Mouse (Mus musculus) hindbrain, embryonic 10.5 days (tissue): Measurements from ENCODE around the gene Usp16. TPM values are rescaled to one million over a fixed set of nuclear protein-coding genes. Genes with fewer than 3 reads are reported as not detected.

ENCODE experiments used
- DNase-seq: peaks from one replicate; pipeline ENCODE4 v3.0.0-alpha.2; 2017; ENCODE audit warnings: low spot score
- H3K27ac ChIP-seq: fragments of 300-500 bp; sonication (generic); 2 replicates; pipeline ENCODE4 v1.5.1; 2016; ENCODE audit warnings: mild to moderate bottlenecking, moderate library complexity
- H3K27me3 ChIP-seq: fragments of 300-500 bp; sonication (generic); 2 replicates; pipeline ENCODE4 v1.6.1; 2016; ENCODE audit warnings: mild to moderate bottlenecking; ENCODE audit not compliant: poor library complexity, insufficient read depth, severe bottlenecking
- H3K36me3 ChIP-seq: fragments of 300-500 bp; sonication (generic); 2 replicates; pipeline ENCODE4 v1.6.1; 2016; ENCODE audit warnings: mild to moderate bottlenecking, moderate library complexity
- H3K4me1 ChIP-seq: fragments of 300-500 bp; sonication (generic); replicated peaks from 2 replicates; pipeline ENCODE4 v1.6.1; 2016; ENCODE audit warnings: mild to moderate bottlenecking
- H3K4me3 ChIP-seq: fragments of 300-500 bp; sonication (generic); 2 replicates; pipeline ENCODE4 v1.5.1; 2016; ENCODE audit warnings: mild to moderate bottlenecking, moderate library complexity
- H3K9me3 ChIP-seq: fragments of 300-500 bp; sonication (generic); 2 replicates; pipeline ENCODE4 v1.6.1; 2016; ENCODE audit warnings: mild to moderate bottlenecking, moderate library complexity
- WGBS: fragments of 180-500 bp; shearing (Covaris S2); methylation state at CpG from one replicate; pipeline ENCODE4 v1.1.7; 2016; 5-methylcytosine and 5-hydroxymethylcytosine counted together
- polyA plus RNA-seq: library from polyadenylated mRNA; unstranded; fragments of >200 nt; fragmentation: Nextera tagmentation; extraction: Ambion mirVana; gene quantifications from 2 replicates; pipeline ENCODE4 v1.2.1, GENCODE M21; 2016

The Usp16 gene
- polyA plus RNA-seq, 1 experiment from 2014 or later = 32.0 TPM

DNA sequence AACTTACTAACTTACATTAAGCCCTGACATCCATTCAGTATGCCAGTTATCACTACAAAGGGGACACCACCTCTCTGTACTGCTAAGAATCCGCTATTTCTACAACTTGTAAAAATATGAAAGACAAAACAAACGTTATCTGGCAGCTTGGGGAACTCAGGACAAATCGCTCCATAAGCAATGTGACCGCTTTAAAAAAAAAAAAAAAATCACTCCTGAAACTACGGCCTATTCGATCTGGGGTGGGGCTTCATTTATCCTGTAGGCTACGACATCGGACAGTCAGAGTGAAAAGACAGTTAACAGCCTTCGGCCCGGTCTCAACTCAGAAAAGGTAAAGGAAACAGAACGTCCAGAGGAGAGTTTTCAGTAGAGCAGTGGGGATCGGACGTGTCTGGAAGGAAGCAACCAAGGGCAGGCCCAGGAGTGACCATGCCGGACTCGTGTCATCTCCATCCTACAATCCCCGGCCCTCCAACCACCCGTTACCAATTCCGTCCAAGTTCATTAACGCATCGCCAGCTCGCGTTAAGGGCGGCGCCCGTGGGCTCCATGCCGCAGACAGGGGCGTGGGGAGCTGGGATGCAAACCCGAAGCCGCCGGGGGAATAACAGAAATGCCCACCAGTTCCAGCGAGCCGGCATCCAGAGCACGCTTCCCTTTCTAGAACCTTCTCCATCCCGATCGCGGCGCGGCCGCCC lies 40.6 kb downstream of the Usp16 start:
- Histone ChIP-seq H3K27ac (peak overlapping the region; percentile 97), H3K4me1 (peaks cover 20% of the 10 kb centered on the region), H3K9me3 (no peaks in the 10 kb centered on the region), H3K36me3 (peaks cover 42% of the 10 kb centered on the region), H3K27me3 (no peaks in the 10 kb centered on the region), H3K4me3 (peak overlapping the region; percentile 91)
- WGBS = under 1% methylated on average over 39 of the region's 39 CpGs
- DNase-seq = no peak

DNA sequence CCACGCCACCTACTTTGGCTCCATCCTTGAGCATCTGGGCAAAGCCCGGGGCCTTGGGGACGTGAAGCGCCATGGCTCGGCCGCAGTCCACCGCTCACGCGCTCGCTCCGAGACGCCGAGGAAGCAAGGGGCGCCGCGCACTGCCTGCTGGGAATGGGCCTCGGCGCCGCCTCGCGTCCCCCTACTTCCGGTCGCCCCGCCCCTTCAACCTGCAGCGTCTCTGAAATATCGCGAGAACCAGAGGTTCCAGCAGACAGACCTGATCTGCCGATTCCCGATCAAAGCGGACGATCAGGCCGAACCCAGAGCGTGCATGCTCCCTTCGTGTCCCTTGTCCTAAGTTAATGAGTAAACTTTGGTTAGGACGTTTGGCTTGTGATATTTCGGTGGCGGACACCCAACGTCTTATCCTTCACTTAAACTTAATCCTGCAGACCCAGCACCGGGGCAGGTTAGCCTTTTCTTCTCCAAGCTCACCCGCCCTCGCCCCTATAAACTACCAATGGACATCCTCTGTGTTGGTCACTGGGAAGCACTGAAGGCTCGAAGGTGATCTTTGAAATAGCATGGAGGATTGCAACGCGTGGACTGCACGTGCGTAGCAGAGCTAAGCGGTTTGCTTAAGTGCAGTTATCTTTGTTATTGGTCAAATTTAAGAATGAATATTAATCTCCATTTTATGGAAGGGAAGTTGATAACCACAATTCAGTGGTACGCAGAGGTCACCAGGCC lies 41.4 kb downstream of the Usp16 start, which contains the start of gene Cct8:
Gene Cct8 (minus strand): TSS at position 158 of the 732 bp plus-strand sequence.
- H3K4me1 ChIP-seq = peaks cover 20% of the 10 kb centered on the region
- WGBS = under 1% methylated on average over 48 of the region's 48 CpGs
- H3K9me3 ChIP-seq = no peaks in the 10 kb centered on the region
- H3K36me3 ChIP-seq = peaks cover 34% of the 10 kb centered on the region
- peak within 1 kb of the TSS; percentile 91 for H3K4me3 ChIP-seq
- H3K27me3 ChIP-seq = no peaks in the 10 kb centered on the region
- H3K27ac ChIP-seq = peak within 1 kb of the TSS; percentile 97
- peak; percentile 97 for DNase-seq

DNA sequence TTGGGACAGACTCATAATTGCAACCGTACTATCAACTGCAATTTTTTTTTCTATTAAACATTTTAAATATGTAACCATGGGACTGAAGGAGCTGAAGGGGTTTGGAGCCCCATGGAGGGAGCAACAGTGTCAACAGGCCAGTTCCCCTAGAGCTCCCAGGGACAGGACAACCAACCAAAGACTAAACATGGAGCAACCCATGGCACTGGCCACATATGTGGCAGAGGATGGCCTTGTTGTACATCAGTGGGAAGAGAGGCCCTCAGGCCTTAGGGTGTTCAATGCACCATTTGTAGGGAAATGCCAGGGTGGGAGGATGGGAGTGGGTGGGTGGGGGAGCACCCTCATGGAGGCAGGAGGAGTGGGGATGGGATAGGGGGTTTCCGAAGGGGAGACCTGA lies 42.2 kb downstream of the Usp16 start:
- H3K9me3 ChIP-seq = no peaks in the 10 kb centered on the region
- no peaks in the 10 kb centered on the region for H3K27me3 ChIP-seq
- peaks cover 25% of the 10 kb centered on the region for H3K36me3 ChIP-seq
- peak overlapping the region; percentile 45; the same call in 1 of the 2 replicates for H3K27ac ChIP-seq
- H3K4me3 ChIP-seq = peak overlapping the region; percentile 91
- 92% methylated on average over 2 of the region's 2 CpGs for WGBS
- H3K4me1 ChIP-seq = peaks cover 23% of the 10 kb centered on the region
- DNase-seq = no peak

GRCm38 (mm10) chr16:87497171-87497570 lies 42.7 kb downstream of the Usp16 start:
- Histone ChIP-seq H3K9me3 (no peaks in the 10 kb centered on the region), H3K4me1 (peaks cover 24% of the 10 kb centered on the region), H3K27me3 (no peaks in the 10 kb centered on the region), H3K4me3 (0 out of 2 replicates have a peak overlapping the region, but pooled peaks have one; percentile 91), H3K36me3 (peaks cover 21% of the 10 kb centered on the region), H3K27ac (no peak overlapping the region)
- DNase-seq = no peak
- 91% methylated on average over 6 of the region's 6 CpGs for WGBS

DNA sequence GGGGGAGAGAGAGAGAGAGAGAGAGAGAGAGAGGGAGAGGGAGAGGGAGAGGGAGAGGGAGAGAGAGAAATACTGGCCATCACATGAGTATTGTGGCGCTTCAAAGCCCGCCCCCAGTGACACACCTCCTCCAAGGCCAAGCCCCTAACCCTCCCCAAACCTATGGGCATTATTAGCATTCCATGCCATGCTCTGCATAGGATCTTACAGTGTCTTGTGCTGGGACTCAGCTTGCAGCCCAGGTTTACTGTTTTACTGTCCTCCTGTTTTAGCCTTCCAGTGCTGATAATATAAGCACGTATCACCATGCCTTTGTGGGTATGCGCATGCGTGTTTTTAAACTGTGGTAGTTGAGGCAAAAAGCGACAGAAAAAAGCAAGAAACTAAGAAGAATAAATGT lies 45.1 kb downstream of the Usp16 start:
- WGBS = 66% methylated on average over 6 of the region's 6 CpGs
- H3K4me1 ChIP-seq = peaks cover 16% of the 10 kb centered on the region
- DNase-seq = no peak

GRCm38 (mm10) chr16:87501304-87502078 lies 47.0 kb downstream of the Usp16 start:
- peaks cover 12% of the 10 kb centered on the region for H3K4me1 ChIP-seq
- no peak overlapping the region for H3K27ac ChIP-seq
- DNase-seq = no peak
- no peaks in the 10 kb centered on the region for H3K36me3 ChIP-seq
- H3K27me3 ChIP-seq = no peaks in the 10 kb centered on the region
- 72% methylated on average over 13 of the region's 13 CpGs for WGBS
- no peaks in the 10 kb centered on the region for H3K9me3 ChIP-seq
- no peak overlapping the region for H3K4me3 ChIP-seq

More for the DNA sequence above, 45.1 kb downstream of the Usp16 start:
- H3K27me3 ChIP-seq = no peaks in the 10 kb centered on the region
- no peaks in the 10 kb centered on the region for H3K9me3 ChIP-seq
- H3K27ac ChIP-seq = no peak overlapping the region
- no peak overlapping the region for H3K4me3 ChIP-seq
- H3K36me3 ChIP-seq = no peaks in the 10 kb centered on the region

DNA sequence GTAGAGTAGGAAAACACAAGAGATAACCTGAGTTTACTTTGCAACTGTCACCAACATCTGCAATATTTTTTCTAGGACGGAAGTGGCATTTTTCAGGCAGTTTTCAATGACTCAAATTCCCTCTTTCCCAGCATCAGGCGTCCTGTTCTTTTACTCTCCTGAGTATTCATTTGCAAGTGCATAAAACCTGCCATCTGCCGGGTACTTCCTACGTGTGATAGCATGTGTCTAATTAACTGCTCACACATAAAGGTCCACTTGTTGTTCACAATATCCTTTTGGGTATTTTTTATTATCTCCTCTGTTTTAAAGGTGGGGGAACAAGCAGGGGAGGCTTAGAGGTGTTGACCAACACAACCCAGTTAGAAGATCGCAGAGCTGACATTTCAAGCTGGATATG lies 57.2 kb downstream of the Usp16 start:
- no peaks in the 10 kb centered on the region for H3K9me3 ChIP-seq
- DNase-seq = no peak
- WGBS = 76% methylated on average over 5 of the region's 5 CpGs

GRCm38 (mm10) chr16:87512331-87512730 lies 57.8 kb downstream of the Usp16 start:
- H3K4me3 ChIP-seq = no peak overlapping the region
- no peaks in the 10 kb centered on the region for H3K36me3 ChIP-seq
- no peaks in the 10 kb centered on the region for H3K9me3 ChIP-seq
- WGBS = 95% methylated on average over 14 of the region's 14 CpGs
- DNase-seq = no peak
- no peaks in the 10 kb centered on the region for H3K27me3 ChIP-seq
- peaks cover 3% of the 10 kb centered on the region; the same call in 1 of the 2 replicates for H3K4me1 ChIP-seq
- no peak overlapping the region for H3K27ac ChIP-seq

More for the DNA sequence above, 57.2 kb downstream of the Usp16 start:
- Histone ChIP-seq H3K4me1 (peaks cover 4% of the 10 kb centered on the region; the same call in 1 of the 2 replicates), H3K36me3 (no peaks in the 10 kb centered on the region), H3K27ac (no peak overlapping the region), H3K27me3 (no peaks in the 10 kb centered on the region), H3K4me3 (no peak overlapping the region)

DNA sequence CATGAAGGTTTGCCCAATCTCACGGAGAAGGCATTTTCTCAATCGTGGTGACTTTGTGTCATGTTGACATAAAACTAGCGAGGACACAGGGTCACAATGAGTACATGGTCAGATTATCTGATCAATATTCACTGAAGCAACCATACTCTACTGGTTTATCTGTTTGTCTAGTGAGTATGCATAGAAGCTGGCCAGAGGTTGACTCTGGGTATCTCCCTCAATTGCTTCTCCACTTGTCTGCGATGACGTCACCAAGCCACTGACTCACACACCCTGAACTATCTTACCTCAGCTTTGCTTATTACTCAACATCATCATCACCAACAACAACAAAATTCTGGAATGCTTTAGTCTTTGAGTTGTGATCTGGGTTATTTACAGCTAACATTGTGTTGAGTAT lies 69.7 kb downstream of the Usp16 start:
- no peaks in the 10 kb centered on the region for H3K9me3 ChIP-seq
- H3K4me3 ChIP-seq = no peak overlapping the region
- WGBS = 88% methylated on average over 5 of the region's 5 CpGs

GRCm38 (mm10) chr16:87527553-87528249 lies 73.2 kb downstream of the Usp16 start:
- no peaks in the 10 kb centered on the region for H3K27me3 ChIP-seq
- H3K27ac ChIP-seq = 0 out of 2 replicates have a peak overlapping the region, but pooled peaks have one; percentile 40
- no peaks in the 10 kb centered on the region for H3K36me3 ChIP-seq
- WGBS = 69% methylated on average over 8 of the region's 8 CpGs
- DNase-seq = no peak
- H3K9me3 ChIP-seq = no peaks in the 10 kb centered on the region
- peaks cover 2% of the 10 kb centered on the region; the same call in 1 of the 2 replicates for H3K4me1 ChIP-seq
- no peak overlapping the region for H3K4me3 ChIP-seq

More for the DNA sequence above, 69.7 kb downstream of the Usp16 start:
- Histone ChIP-seq H3K27ac (no peak overlapping the region), H3K27me3 (no peaks in the 10 kb centered on the region), H3K4me1 (peaks cover 2% of the 10 kb centered on the region; the same call in 1 of the 2 replicates), H3K36me3 (no peaks in the 10 kb centered on the region)
- no peak for DNase-seq

DNA sequence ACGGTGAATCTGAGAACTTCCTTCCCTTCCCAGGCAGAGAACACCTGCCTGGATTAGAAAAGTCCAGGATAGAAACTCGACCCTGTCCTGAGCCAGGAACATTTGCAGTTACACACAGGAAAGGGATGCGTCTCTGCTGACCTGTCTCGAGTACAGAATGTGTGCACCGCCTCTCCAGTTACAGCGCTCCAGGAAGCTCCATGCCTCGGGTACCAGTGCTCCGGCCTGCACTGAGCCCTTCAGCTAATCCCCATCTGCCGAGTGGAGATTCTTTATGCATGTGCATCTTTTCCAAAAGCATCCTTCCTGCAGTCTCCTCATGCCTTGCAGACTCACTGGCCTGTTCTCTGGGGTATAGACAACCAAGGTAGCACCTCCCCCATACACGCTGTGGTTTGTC lies 74.3 kb downstream of the Usp16 start:
- WGBS = 71% methylated on average over 10 of the region's 10 CpGs
- H3K36me3 ChIP-seq = no peaks in the 10 kb centered on the region
- H3K27me3 ChIP-seq = no peaks in the 10 kb centered on the region
- no peak overlapping the region for H3K4me3 ChIP-seq
- no peak for DNase-seq
- peaks cover 2% of the 10 kb centered on the region; the same call in 1 of the 2 replicates for H3K4me1 ChIP-seq
- no peak overlapping the region for H3K27ac ChIP-seq
- no peaks in the 10 kb centered on the region for H3K9me3 ChIP-seq
